Mouse (Mus musculus): ENCODE measurements around the gene Nrf1.

DNA sequence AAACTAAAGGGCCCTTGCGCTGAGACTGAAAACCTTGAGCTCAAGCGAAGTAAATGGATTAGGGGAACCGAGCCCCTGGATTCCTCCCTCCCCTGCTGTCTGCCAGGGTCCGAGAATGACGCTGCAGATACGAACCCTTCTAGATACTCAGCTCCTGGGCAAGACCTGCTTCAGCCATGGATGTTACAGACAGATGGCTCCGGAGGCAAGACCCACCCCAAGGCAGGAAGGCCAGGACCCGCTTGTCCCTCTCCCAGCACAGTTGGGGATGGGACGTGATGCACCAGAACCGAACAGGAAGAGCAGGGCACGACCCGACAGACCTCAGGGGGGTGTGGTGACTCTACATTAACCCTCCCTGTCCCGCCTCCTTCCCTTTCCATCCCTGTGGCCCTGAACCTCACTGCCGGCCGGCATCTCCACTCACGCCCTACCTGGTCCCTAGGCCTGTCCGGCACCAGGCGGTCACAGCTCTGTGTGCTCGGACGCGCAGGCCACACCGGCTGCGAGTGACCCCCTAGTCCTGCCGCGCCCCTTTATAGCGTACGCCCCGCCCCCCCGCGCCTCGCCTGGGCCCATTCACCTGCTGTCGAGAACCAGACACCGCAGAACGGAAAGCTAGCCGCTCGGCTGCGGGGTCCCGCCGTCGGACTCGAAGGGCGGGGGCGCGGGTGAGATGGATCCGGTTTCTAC lies 127.6 kb downstream of the Nrf1 start:
- TF ChIP-seq POLR2A (IDR thresholded peaks at IDR 0.05; ENCODE audit: insufficient read depth, low read depth, low read length), result no peak
- no peak for TF ChIP-seq CTCF (IDR thresholded peaks at IDR 0.05; ENCODE audit: insufficient read depth, low read depth, low read length)

All from olfactory bulb, adult 2 months (tissue).